Mouse (Mus musculus) heart, adult 10 weeks (tissue): ENCODE data around the gene Pcbp4. TPM values are rescaled to one million over a fixed set of nuclear protein-coding genes. Genes with fewer than 3 reads are reported as not detected.

ENCODE experiments used
- polyA plus RNA-seq: library from polyadenylated mRNA; stranded (reverse); fragments of 350-450 nt; fragmentation: Illumina TruSeq; extraction: RNeasy Lipid Tissue Mini Kit (QIAGEN cat#74804); gene quantifications from one replicate; pipeline ENCODE4 v1.2.3, GENCODE M21; 2014; ENCODE audit warnings: low read depth, low replicate concordance

The Pcbp4 gene
- polyA plus RNA-seq = 70.8 TPM

DNA sequence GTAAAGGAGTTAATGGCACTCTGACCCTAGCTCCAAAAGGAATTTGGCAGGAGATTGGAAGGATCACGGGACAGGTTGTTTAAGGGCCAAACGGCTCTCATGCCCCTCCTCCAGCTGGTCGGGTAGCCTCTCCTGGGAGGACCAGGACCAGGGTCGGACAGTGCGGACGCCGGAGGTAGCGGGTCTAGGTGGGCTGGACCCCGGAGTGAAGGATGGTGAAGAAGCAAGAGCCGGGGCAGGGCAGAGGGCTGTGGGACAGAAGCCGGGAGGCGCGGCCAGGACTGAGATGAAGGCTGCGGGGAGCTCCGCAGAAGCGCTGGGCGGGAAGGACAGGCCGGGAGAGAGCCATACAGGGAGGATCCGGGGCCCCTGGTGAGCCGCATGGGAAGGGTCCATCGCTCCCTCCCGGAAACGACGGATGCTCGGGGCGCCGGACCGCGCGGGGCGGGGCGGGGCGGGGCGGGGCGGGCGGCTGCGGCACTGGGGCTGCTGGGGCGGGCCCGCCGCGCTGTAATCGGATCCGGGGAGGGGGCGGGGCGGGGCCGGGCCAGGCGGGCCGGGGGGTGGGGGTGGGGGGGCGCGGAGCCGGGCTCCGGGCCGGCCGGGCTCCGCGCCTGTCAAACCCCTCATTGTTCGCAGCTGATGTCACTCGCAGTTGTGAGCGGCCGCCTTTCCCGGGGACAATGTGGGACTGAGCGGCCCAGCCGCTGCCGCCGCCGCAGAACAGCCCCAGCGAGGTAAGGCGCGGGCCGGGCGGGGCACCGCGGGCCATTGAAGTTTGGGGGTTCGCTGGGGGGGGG, at the start of gene Pcbp4:
Gene Pcbp4, plus strand, starts transcription at position 21 of the 800 bp plus-strand sequence.

DNA sequence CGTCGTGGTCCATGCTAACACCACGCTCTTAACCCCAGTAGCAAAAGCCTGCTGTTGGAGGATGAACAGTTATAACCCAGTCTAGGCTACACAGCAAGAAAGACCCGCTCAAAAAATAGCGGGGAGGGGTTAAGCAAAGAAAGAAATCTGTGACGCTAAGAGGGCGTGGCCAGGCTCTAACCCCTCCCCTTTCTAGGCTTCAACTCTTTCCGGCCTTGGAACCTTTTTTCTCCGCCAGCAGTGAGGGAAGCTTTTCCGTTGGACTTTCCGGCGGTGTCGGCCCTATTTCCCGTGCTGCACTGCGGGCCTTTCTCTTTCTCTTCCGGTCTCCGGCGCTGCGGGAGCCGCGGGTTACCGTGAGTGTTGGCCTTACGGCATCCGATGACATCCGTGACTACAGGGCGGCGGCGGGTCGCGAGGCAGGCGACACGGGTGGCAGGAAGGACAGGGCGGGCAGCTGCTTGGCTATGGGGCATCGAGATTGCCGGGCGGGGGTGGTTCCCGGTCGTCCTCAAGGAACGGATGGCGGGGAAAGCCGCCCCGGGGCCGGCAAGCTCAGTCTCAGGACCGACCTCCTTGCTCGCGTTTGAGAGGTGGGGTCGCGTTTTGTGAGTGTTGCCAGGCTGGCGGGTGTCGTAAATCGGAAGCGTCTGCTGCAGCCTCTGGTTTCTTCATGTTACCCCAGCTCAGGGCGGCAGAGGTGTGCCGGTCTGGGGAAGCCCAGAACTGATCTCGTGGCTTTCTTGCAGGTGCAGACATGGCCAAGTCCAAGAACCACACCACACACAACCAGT, 23.7 kb upstream of the Pcbp4 start, which contains the start of gene Rpl29:
Gene Rpl29, plus strand, starts transcription at position 234 of the 794 bp plus-strand sequence.

DNA sequence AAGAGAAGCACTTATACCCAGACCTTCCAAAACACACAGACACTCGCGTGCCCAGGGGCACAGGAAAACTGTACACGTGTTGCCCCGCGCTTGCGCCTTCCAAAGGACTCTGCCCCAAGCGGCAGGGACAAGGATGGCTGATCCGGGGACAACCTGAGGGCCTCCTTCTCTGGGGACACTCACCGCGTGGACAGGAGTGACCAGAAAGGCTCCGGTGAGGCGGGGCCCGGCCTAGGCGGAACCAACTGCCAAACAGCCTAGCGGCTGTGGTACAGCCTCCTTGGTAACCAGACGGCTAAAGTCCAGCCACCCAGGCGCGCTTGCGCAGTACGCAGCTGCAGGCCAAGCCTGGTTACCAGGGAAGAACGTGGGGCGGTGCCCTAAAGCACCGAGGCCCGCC, 5.7 kb upstream of the Pcbp4 start, which contains the start of the genes Abhd14b and Abhd14a:
Gene Abhd14b, plus strand, starts transcription at position 112 of the 400 bp plus-strand sequence.
Gene Abhd14a, minus strand, starts transcription at position 331 of the 400 bp plus-strand sequence.

DNA sequence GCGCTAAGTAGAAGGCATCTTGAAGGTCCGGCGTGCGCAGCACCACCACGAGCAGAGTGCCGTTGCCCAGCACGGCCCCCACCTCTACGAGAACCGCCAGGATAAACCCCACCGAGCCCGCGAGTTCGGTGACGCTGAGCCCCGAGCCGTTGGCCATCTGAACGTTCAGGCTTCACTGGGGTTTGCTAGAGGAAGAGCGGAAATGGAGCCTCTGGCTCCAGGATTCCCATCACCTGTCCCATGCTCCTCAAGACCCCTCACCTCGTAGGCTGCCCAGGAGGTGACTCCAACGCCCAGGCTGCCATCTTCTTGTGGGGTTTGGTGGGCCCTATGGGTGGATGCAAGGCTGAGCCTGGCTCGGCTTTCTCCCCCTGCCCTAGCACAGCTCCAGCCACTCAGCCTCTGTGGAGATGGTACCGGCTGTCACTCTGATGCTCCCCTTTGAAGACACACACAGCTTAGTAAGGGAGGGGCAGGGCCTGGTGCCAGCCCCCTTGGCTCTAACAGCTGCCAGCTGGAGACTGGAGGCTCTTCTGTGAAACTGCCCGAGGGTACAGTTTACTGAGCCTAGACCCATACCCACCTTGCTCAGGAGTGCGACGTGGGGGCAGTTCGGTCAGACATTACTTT, 12.6 kb downstream of the Pcbp4 start, which contains the start of gene Gpr62:
Gene Gpr62, minus strand, starts transcription at position 368 of the 630 bp plus-strand sequence.

DNA sequence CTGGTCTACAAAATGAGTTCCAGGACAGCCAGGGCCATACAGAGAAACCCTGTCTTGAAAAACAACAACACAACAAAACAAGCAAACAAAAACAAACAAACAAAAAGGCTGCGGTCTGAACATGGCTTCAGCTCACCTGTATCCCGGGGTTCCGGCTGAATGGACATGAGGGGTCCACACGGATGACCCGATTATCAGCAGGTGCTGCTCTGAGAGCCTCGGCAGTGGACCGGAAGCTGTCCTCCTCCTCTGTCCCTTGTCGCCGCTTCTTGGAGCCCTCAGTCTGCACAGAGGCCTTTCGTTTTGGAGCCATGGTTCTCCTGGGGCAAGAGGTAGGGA, 22.5 kb downstream of the Pcbp4 start, which contains the start of gene Rrp9:
Gene Rrp9, plus strand, starts transcription at position 301 of the 339 bp plus-strand sequence.

DNA sequence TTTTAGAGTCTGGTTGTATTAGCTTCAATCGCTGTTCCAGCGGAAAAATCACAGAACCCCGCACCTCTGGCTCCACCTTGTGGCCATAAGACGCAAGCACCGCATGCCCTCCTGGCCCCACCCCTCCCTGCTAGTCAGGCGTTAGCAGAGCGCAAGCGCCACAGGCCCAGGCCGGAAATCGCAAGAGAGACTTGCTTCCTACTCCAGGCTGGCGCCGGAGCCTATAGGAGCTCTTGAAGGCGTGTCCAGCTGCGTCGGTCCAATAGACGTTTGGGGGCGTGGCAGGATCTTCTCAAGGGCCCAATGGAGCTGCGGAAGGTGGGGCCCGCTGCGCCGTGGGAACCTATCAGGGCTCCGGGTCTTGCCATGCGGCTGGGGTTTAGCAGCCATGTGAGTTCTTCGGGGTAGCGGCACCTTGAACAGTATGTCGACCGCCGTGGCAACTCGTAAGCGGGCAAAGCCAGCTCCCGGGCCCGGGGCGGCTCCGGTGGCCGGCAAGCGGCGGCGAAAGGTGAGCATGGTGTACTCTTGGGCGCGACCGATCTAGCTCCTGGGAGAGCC, 23.9 kb downstream of the Pcbp4 start, which contains the start of gene Parp3:
Gene Parp3, minus strand, starts transcription at position 26 of the 561 bp plus-strand sequence.

DNA sequence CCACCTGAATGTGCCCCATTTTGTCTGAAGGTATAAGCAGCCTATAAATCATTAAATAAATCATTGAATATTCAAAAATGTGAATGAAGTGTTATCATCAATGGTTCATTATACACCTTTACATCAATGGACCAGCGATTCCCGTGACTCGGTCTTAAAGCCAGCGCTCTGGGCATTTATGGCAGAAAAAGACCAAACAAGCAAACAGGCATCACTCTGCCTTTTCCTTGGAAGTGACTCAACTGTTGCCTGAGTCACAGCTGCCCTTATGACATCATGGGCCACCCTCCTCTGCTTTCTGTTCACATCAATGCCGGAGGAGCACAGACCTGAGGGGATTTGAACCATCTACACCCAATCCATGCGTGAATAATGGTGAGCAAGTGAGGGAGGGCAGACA, 46.6 kb downstream of the Pcbp4 start, which contains the start of gene Iqcf1:
Gene Iqcf1, plus strand, starts transcription at position 301 of the 400 bp plus-strand sequence.

Other genes with a start within 250 kb of the Pcbp4 start
- 0.37 TPM for gene Tlr9, start 230.7 kb upstream of the Pcbp4 start, polyA plus RNA-seq
- 310 TPM for gene Alas1, start 204.6 kb upstream of the Pcbp4 start, polyA plus RNA-seq
- 3.5 TPM for gene Poc1a, start 172.2 kb upstream of the Pcbp4 start, polyA plus RNA-seq
- gene Dusp7, start 84.7 kb upstream of the Pcbp4 start, polyA plus RNA-seq = 35.6 TPM
- gene Rpl29, start 23.8 kb upstream of the Pcbp4 start, polyA plus RNA-seq = 441 TPM
- 24.2 TPM for gene Acy1, start 15.0 kb upstream of the Pcbp4 start, polyA plus RNA-seq
- 18.4 TPM for gene Abhd14b, start 5.8 kb upstream of the Pcbp4 start, polyA plus RNA-seq
- gene Abhd14a, start 5.6 kb upstream of the Pcbp4 start, polyA plus RNA-seq = 22.9 TPM
- not detected for gene Gpr62, start 12.6 kb downstream of the Pcbp4 start, polyA plus RNA-seq
- gene Rrp9, start 22.7 kb downstream of the Pcbp4 start, polyA plus RNA-seq = 21.7 TPM
- 36.3 TPM for gene Parp3, start 23.7 kb downstream of the Pcbp4 start, polyA plus RNA-seq
- not detected for gene Iqcf1, start 46.7 kb downstream of the Pcbp4 start, polyA plus RNA-seq
- gene Iqcf5, start 61.3 kb downstream of the Pcbp4 start, polyA plus RNA-seq = not detected
- gene Iqcf3, start 108.3 kb downstream of the Pcbp4 start, polyA plus RNA-seq = not detected
- not detected for gene Iqcf4, start 117.7 kb downstream of the Pcbp4 start, polyA plus RNA-seq
- not detected for gene Iqcf6, start 173.3 kb downstream of the Pcbp4 start, polyA plus RNA-seq
- gene Grm2, start 202.8 kb downstream of the Pcbp4 start, polyA plus RNA-seq = not detected
- gene Tex264, start 232.6 kb downstream of the Pcbp4 start, polyA plus RNA-seq = 53.3 TPM